Mouse (Mus musculus) cerebellum, postnatal 25 days (tissue): ENCODE measurements at regions not wholly inside any gene's neighbourhood (a gene's known extent, or its start where the extent isn't known, plus 50 kb on each side); places are given as distances from the start of the nearest gene placed in this dataset.
A peak's percentile ranks its signal among the peaks of the same experiment; 100 is the strongest.

ENCODE experiments used
- DNase-seq, 2 experiments: peaks; one replicate each; pipeline ENCODE4 v3.0.0; 2021; ENCODE audit warnings: mixed read lengths in 2 of 2

GRCm38 (mm10) chr9:46621851-46622250 lies 302.1 kb upstream of the 4931429L15Rik start:
- no peak for DNase-seq

DNA sequence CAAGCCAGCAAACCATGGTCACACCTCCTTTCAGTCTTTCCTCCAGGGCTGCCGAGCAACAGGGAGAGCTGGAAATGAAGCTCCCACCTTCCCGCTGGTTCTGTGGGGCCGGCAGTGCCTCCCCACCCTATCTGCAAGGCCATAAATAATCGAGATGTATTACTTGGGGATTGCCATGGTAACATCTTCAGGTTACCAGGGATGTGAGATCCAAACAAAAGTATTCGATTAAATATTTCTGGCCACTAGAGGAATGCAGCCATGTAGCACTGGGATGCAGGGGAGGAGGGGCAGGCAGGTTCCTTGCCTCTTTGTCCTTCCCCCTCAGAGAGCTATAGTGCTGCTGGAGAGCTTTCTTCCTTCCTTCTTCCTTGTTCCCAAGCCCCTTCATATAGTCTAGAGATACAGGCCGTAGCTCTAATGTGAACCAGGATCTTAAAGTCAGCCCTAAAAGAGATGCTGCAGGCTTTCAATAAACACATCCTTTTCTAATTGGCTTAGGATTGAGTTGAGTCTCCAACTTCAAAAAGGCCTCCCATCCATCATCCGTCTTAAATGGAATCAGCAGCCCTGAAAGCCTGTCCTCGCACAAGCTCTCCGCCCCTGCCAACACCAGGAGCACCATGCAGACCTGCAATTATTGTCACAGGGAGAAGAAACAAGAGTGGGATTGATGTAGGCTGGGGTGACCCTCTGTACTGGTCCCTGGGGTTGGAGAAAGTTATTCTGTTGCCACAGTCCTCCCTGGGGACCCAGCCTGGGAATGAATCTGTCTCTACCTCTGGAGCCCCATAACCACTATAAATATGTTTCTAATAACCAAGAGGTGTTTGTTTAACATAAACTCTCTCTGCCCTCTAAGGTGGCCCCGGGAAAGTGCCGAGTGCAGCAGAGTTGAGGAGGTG lies 290.6 kb upstream of the 4931429L15Rik start:
- DNase-seq: no peak

GRCm38 (mm10) chr9:46608695-46609094 lies 288.9 kb upstream of the 4931429L15Rik start:
- no peak for DNase-seq

DNA sequence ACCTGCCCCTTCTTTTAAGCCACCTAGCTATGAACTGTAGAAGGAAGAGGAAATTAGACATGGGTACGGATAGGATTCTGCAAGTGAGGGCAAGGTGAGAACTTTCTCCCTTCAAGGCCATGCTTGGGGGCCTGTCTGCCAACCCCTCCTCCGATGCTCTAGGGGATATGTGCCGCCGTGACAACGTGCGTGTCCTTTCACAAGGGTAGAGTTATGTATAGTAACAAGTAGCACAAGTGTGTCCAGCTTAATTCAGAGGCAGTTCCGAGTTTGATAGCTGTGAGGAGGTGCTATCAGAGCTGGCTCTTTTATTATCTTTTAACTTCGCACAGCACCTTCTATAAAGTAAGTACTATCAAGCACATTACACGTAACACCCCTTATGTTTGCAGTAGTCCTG lies 281.0 kb upstream of the 4931429L15Rik start:
- no peak for DNase-seq

DNA sequence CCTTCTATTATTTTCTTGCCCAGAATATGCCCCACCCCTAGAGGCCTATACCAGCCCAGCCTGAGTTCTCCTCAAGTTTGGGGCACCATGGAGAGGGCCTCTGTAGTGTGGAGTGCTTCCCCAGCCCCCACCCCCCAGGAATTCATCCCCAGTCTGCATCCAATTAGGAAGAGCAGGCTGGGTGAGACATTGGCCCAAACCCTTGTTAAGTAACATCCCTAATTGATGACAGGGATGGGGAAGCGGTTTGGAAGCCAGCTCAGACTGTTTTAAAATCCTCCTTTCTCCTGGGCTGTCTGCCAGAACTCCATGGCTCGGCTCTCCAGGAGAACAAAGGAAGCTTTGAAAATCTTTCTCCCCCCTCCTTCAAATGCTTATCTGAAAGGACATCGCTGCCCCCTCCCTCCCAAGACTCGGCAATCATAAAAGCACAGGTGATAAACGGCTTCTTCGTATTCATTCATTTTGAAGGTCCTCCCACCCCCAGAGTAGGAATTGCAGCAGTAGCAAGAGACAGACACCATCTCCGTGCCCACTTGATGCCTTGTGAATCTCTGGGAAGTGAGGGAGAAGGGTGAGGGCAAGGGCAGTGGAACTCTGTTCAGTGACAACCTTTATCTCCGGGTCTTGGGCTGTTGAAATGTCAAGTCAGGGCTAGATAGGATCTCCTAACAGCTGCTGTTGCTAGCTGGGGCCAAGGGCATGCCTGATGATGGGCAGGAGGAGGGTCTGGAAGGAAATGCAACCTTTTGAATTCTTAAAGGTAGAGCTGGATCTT lies 280.3 kb upstream of the 4931429L15Rik start:
- DNase-seq: peak in 1 of 2 experiments; percentile 60

DNA sequence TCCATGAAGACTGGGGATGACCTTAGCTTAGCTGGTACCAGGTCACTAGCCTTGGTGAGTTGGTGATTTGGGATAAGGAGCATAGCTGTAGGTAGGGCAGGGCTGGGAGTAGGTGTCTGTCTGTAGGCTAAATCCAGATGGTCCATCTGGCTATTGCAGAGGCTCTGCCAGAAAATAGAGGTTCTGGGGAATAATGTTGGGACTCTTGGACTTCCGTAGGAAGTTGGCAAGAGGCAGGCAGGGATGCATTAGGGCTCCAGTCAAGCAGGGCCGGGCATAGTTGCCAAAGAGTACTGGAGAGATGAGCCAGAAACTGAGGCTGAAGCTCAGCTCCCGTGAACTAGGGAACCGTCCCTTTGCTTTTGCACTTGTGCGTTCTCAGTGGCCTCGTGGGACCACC lies 278.7 kb upstream of the 4931429L15Rik start:
- DNase-seq: peak; percentile 56 to 71

DNA sequence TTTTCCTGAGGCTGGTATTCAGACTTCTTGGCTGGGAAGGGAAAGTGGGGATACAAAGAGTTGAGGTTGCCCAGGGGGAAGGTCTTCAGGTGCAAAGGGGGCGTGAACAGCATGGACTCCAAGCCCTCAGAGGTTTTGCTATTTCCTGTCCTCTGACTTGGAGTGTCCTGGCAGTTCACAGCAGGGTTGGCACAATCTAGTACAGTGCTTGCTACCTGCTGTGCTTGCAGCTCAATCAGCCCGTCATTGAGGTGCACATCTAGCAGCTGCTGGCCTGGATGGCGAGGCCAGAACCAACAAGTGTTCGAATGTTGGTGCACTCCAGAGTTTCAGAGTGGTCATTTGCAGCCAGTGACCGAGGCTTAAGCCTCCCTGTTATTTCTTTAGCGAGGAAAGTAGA lies 273.7 kb upstream of the 4931429L15Rik start:
- peak in 1 of 2 experiments; percentile 40 for DNase-seq

- peak; percentile 74 to 77 for DNase-seq
Measured at GRCm38 (mm10) chr9:46592908-46593307, 273.1 kb upstream of the 4931429L15Rik start.

DNA sequence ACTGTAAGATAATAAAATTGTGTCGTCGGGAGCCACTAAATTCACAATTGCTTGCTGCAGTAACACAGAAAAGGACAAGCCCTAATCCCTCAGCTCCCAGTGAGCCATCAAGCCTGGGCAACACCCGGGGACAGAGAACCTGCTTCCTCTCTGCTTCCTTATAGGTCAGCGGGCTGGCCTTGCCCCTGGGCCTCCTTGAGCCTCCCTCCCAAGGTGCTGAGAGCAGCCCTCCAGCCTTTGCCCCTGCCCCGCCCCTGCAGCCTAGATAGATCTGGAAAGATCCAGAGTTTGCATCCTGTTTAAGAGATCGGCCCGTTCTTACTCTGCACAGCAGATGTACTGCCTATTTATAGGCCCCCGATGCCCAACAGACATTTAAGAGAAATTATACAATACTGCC lies 267.0 kb upstream of the 4931429L15Rik start:
- DNase-seq: no peak

GRCm38 (mm10) chr9:46581844-46582243 lies 262.1 kb upstream of the 4931429L15Rik start:
- no peak for DNase-seq

DNA sequence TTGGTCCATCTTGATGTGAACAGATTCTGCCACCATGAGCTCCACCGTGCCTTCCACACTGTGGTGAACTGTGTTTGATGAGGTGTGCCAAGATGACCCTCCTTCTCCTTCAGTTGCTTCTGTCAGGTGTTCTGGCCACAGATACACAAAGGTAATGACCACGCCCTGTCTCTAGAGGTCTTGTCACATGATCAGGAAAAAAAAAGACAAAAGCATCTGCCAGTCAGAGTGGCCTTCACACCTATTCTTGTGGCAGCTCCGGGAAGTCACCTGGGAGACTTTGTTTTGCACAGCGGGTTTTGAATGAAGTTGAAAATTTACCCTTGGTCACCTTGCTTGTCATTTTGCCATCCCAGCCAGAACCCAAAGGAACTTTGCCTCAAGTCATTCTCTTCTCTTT lies 242.5 kb upstream of the 4931429L15Rik start:
- DNase-seq: no peak

- peak; percentile 31 to 39 for DNase-seq
Measured at GRCm38 (mm10) chr9:46558481-46558880, 238.7 kb upstream of the 4931429L15Rik start.

- no peak for DNase-seq
Measured at GRCm38 (mm10) chr9:46557781-46558180, 238.0 kb upstream of the 4931429L15Rik start.

DNA sequence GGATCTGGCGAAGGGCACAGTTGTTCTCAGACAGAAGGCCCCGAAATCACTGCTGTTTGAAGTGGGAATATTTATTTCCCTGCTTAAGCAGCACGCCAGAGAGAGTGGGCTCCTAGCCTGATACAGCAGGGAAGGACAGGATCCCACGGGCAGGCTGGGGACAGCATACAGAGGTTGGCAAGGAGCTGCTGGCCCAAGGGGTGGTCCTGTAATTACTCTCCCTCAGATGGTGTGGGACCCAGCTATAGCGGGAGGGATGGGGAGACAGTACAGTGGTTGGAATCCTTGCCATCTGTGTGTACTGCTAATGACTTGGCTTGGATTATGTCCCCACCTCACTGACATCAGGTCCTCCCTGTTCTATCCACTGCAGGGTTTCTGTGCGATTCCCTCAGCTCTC lies 235.4 kb upstream of the 4931429L15Rik start:
- DNase-seq: no peak

- DNase-seq: no peak
Measured at GRCm38 (mm10) chr9:46554586-46555152, 234.9 kb upstream of the 4931429L15Rik start.

GRCm38 (mm10) chr9:46549416-46549815 lies 229.6 kb upstream of the 4931429L15Rik start:
- no peak for DNase-seq

DNA sequence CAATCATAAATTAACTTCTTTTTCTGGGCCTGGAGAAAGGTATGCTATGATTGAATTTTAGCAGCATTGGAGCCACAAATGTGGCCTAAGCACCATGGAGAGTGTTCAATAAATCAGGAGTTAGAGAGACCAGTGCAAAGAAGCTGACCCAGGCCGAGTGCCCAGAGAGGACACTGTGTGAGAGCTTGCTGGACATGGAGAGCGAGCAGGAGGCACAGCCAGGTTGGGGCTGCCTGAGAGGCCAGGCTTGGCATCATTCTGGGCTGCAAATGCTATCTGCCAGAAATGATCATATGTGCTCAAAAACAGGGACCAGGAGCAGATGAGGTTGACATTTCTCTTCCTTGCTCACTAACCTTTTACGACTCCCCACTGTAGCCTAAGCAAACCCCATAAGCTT lies 224.5 kb upstream of the 4931429L15Rik start:
- peak; percentile 79 to 84 for DNase-seq

- DNase-seq: no peak
Measured at GRCm38 (mm10) chr9:46541001-46541400, 221.2 kb upstream of the 4931429L15Rik start.

- DNase-seq: no peak
Measured at GRCm38 (mm10) chr9:46538616-46539015, 218.8 kb upstream of the 4931429L15Rik start.

DNA sequence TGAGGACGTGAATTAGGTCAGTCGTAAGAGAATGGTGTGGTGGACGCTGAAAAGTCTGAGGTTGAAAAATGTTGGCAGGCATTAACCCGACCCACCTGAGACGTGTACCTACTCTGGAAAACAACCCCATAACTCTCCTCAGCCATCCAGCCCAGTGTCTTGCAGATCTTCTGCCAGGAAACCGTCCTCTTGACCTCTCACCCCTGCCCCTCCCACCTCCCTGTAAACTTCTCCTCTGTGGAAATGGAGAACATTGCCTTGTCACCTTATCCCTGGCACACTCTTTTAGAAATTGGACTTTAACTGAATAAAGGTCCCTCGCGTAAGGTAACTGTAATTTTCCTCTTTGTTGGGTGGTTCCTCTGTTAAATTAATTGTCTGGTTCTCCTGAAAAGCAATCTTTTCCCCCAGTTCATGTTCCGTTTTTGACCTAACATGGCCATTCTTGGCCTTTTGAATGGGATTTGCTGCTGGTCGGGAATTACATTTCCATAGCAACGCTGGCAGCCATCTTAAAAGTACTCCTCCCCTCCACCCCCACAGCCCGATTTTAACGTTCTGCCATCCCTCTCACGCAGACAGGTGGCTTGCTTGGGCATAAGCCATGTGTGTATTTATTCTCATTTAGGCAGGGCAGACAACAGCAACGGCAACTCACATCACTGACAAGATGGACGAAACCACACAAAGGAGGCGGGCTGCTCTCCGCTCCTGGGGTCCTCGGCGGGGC lies 196.8 kb upstream of the 4931429L15Rik start:
- no peak for DNase-seq

GRCm38 (mm10) chr9:46512276-46513051 lies 192.7 kb upstream of the 4931429L15Rik start:
- DNase-seq: no peak

GRCm38 (mm10) chr9:46511307-46511706 lies 191.5 kb upstream of the 4931429L15Rik start:
- no peak for DNase-seq
